Mouse (Mus musculus) bone marrow macrophage, adult 2 months (primary cell): Measurements from ENCODE around the gene 2310022A10Rik. TPM values are rescaled to one million over a fixed set of nuclear protein-coding genes. Genes with fewer than 3 reads are reported as not detected.

Experiments used
- H3K27ac ChIP-seq: 2 replicates; pipeline ENCODE4 v1.5.1; 2012; ENCODE audit warnings: low read depth, low read length; ENCODE audit not compliant: insufficient read depth
- H3K4me1 ChIP-seq: 2 replicates; pipeline ENCODE4 v1.6.1; 2012; ENCODE audit warnings: low read length; ENCODE audit not compliant: control insufficient read depth, insufficient read depth
- H3K4me3 ChIP-seq: 2 replicates; pipeline ENCODE4 v1.5.1; 2012; ENCODE audit warnings: mild to moderate bottlenecking, low read length, moderate library complexity; ENCODE audit not compliant: insufficient read depth
- CTCF ChIP-seq: IDR thresholded peaks from 2 replicates; pipeline ENCODE4 v1.5.1; 2012; ENCODE audit warnings: low read depth, mild to moderate bottlenecking, low read length, moderate library complexity
- POLR2A ChIP-seq: IDR thresholded peaks from 2 replicates; pipeline ENCODE4 v1.6.1; 2012; ENCODE audit warnings: mild to moderate bottlenecking, low read depth, low read length, borderline replicate concordance
- polyA plus RNA-seq: library from polyadenylated mRNA; stranded (reverse); fragments of >200 nt; gene quantifications from 2 replicates; pipeline ENCODE4 v1.2.4, GENCODE M21; 2012; ENCODE audit not compliant: missing spikeins, insufficient read depth, insufficient read length

Gene 2310022A10Rik
- polyA plus RNA-seq, 1 experiment: 59.8 TPM

GRCm38 (mm10) chr7:27523805-27524204 lies 29.2 kb upstream of the 2310022A10Rik start:
- Histone ChIP-seq H3K4me1 (peaks cover 4% of the 10 kb centered on the region), H3K27ac (no peak overlapping the region), H3K4me3 (no peak overlapping the region)
- TF ChIP-seq POLR2A (no peak), CTCF (no peak)

- H3K27ac ChIP-seq: no peak overlapping the region
Observed at GRCm38 (mm10) chr7:27526039-27526827, 26.8 kb upstream of the 2310022A10Rik start.

DNA sequence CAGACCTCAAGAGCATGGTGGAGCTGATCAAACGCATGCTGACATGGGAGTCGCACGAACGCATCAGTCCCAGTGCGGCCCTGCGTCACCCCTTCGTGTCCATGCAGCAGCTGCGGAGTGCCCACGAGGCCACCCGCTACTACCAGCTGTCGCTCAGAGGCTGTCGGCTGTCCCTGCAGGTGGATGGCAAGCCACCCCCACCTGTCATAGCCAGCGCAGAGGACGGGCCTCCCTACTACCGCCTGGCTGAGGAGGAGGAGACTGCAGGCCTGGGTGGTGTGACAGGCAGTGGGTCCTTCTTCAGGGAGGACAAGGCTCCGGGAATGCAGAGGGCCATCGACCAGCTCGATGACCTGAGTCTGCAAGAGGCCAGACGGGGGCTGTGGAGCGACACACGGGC lies 24.0 kb upstream of the 2310022A10Rik start:
- no peak for TF ChIP-seq POLR2A
- Histone ChIP-seq H3K4me3 (no peak overlapping the region), H3K27ac (no peak overlapping the region), H3K4me1 (no peaks in the 10 kb centered on the region)

More at GRCm38 (mm10) chr7:27526039-27526827, 26.8 kb upstream of the 2310022A10Rik start:
- TF ChIP-seq POLR2A (no peak), CTCF (peak; percentile 91)
- H3K4me1 ChIP-seq: no peaks in the 10 kb centered on the region
- H3K4me3 ChIP-seq: no peak overlapping the region

- H3K4me1 ChIP-seq: peaks cover 3% of the 10 kb centered on the region
- TF ChIP-seq POLR2A (no peak), CTCF (no peak)
Observed at GRCm38 (mm10) chr7:27530937-27531336, 22.1 kb upstream of the 2310022A10Rik start.

GRCm38 (mm10) chr7:27531707-27532106 lies 21.3 kb upstream of the 2310022A10Rik start:
- Histone ChIP-seq H3K4me3 (no peak overlapping the region), H3K4me1 (peaks cover 9% of the 10 kb centered on the region), H3K27ac (no peak overlapping the region)
- no peak for TF ChIP-seq POLR2A
- TF ChIP-seq CTCF: no peak

More at GRCm38 (mm10) chr7:27530937-27531336, 22.1 kb upstream of the 2310022A10Rik start:
- H3K4me3 ChIP-seq: no peak overlapping the region
- no peak overlapping the region for H3K27ac ChIP-seq

DNA sequence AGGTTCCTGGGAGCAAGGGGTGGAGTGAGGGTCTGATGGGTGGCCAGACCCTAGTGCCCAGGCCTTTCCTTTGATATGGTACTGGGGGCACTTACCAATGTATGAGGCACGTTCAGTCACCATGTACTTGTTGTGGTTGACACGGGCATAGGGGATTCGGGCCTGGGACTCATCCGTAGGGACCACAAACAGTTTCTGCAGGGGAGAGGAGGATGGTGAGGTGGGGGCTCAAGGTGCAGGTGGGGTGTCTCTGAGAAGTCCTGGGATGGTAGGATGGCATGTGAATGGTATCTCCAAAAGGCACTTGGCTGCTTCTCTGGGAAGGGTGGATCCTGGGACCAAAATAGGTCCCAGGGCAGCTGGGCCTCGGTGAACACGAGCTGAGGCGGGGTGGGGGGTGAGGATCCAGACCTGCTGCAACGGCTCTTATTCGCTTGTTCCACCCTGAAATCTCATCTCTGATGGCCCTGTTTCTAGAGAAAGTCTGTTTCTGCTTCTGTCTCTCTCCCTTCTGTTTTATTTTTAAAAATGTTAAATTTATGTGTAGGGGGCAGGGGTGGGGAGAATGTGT lies 20.5 kb upstream of the 2310022A10Rik start:
- no peak overlapping the region for H3K4me3 ChIP-seq
- no peak for TF ChIP-seq CTCF
- no peak for TF ChIP-seq POLR2A
- no peak overlapping the region for H3K27ac ChIP-seq
- peaks cover 17% of the 10 kb centered on the region for H3K4me1 ChIP-seq

DNA sequence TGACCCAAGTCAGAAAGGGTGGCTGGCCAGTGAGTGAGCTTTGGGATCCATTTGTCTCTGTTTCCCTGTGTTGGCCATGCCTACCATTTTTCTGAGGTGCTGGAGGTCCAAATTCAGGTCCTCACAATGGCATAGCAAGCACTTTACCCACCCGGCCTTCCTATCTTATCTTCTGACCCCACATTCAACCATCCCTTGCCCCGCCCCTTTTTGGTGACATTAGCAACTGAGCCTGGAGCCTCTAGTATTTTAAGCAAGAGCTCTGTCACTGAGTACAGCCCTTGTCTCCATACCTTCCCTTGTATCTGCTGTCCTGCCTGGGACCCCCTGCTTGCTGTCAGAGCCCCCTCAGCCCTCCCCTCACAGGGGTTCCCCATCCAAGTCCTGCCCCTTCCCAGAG lies 17.6 kb upstream of the 2310022A10Rik start:
- Histone ChIP-seq H3K4me3 (no peak overlapping the region), H3K27ac (no peak overlapping the region), H3K4me1 (peaks cover 24% of the 10 kb centered on the region)
- TF ChIP-seq CTCF (no peak), POLR2A (no peak)

DNA sequence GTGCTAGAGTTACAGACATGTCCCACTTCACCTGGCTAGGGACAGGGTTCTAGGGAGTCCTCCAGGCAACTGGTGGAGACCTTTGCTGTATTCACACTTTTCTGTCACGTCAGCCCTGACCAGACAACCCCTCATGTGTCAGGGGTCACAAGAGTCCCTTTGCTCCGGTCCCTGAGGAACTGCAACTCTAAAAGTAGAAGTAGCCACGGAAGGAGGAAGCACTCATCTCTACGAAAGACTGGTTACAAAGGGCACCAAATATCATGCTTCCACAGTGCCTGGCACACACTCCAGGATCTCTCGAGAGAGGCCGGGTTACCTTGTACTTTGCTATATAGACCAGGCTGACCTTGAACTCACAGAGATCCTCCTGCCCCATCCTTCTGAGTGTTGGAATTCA lies 16.4 kb upstream of the 2310022A10Rik start:
- TF ChIP-seq POLR2A (no peak), CTCF (no peak)
- H3K27ac ChIP-seq: peak overlapping the region; percentile 85
- H3K4me1 ChIP-seq: peaks cover 24% of the 10 kb centered on the region
- H3K4me3 ChIP-seq: no peak overlapping the region

GRCm38 (mm10) chr7:27537998-27538397 lies 15.0 kb upstream of the 2310022A10Rik start:
- H3K27ac ChIP-seq: 0 out of 2 replicates have a peak overlapping the region, but pooled peaks have one; percentile 4
- H3K4me1 ChIP-seq: peaks cover 28% of the 10 kb centered on the region
- H3K4me3 ChIP-seq: no peak overlapping the region
- no peak for TF ChIP-seq CTCF
- no peak for TF ChIP-seq POLR2A

GRCm38 (mm10) chr7:27538797-27539196 lies 14.2 kb upstream of the 2310022A10Rik start:
- Histone ChIP-seq H3K4me1 (peaks cover 34% of the 10 kb centered on the region), H3K27ac (no peak overlapping the region), H3K4me3 (no peak overlapping the region)
- TF ChIP-seq CTCF (no peak), POLR2A (no peak)

- H3K4me1 ChIP-seq: peaks cover 47% of the 10 kb centered on the region
- no peak overlapping the region for H3K27ac ChIP-seq
- TF ChIP-seq CTCF: no peak
- no peak for TF ChIP-seq POLR2A
- H3K4me3 ChIP-seq: no peak overlapping the region
Observed at GRCm38 (mm10) chr7:27540521-27540920, 12.5 kb upstream of the 2310022A10Rik start.
